In genomic region chr9:31253866-31254696, GRCm38 (mm10) we compare ENCODE assay signal across 8 mouse cellular contexts. TPM values are rescaled to one million over a fixed set of nuclear protein-coding genes. Genes with fewer than 3 reads are reported as not detected.
DNase-seq lines count a peak whose midpoint lies in the region; ATAC-seq and TF ChIP-seq lines count a peak whose summit lies in the region.

No protein-coding gene starts in this region.

- H3K4me3 ChIP-seq in gastrocnemius, adult 2 months: peak overlapping the region; percentile 34
- H3K4me3 ChIP-seq in limb, embryonic 12.5 days (replicated peaks): no peak overlapping the region

- no peak for ATAC-seq in limb, embryonic 12.5 days (ENCODE audit: insufficient number of reproducible peaks, insufficient read depth, low FRiP score, low TSS enrichment, low read depth)

- peak overlapping the region; percentile 79 for H3K27ac ChIP-seq in gastrocnemius, adult 2 months
- H3K27ac ChIP-seq in limb, embryonic 12.5 days: 0 out of 2 replicates have a peak overlapping the region, but pooled peaks have one; percentile 45

- H3K4me1 ChIP-seq in limb, embryonic 12.5 days (replicated peaks): no peaks in the 10 kb centered on the region

- no peak overlapping the region for H3K4me2 ChIP-seq in limb, embryonic 12.5 days

- H3K9me3 ChIP-seq in limb, embryonic 12.5 days: no peaks in the 10 kb centered on the region

- intact Hi-C loops in gastrocnemius, adult 2 months (cut with DNase I): no loop called here
- intact Hi-C loops in left cerebral cortex, postnatal 4 days (cut with DNase I): no loop called here

- no peak for DNase-seq in gastrocnemius, adult 2 months
- DNase-seq in gastrocnemius, postnatal 25 days: no peak
- peak; percentile 37 for DNase-seq in urinary bladder, postnatal 14 days (ENCODE audit: low spot score)
- no peak for DNase-seq in urinary bladder, adult 2 months (ENCODE audit: low spot score)
- DNase-seq in testis, postnatal 14 days (ENCODE audit: low spot score): peak; percentile 43
- DNase-seq in layer of hippocampus, adult 9-10 months (ENCODE audit: low spot score): no peak
- DNase-seq in left cerebral cortex, postnatal 4 days: no peak

- H3K9ac ChIP-seq in limb, embryonic 12.5 days (replicated peaks): no peak overlapping the region

- H3K36me3 ChIP-seq in limb, embryonic 12.5 days: no peaks in the 10 kb centered on the region

- TF ChIP-seq CTCF in gastrocnemius, adult 2 months (IDR thresholded peaks at IDR 0.05): no peak

- no peaks in the 10 kb centered on the region for H3K27me3 ChIP-seq in limb, embryonic 12.5 days

- WGBS in limb, embryonic 12.5 days: 78% methylated on average over 11 of the region's 11 CpGs

RNA-seq across cellular contexts. Expression of gene Prdm10, which starts 26.3 kb away (rescaled TPM):
- total RNA-seq in gastrocnemius, adult 2 months (2021): 1 to 10 TPM; 4.4 to 4.8 TPM
- 1 to 10 TPM; 3.0 to 3.7 TPM for total RNA-seq in gastrocnemius, postnatal 25 days (2021)
- 6.7 and 7.4 TPM in 2 replicates for polyA plus RNA-seq in urinary bladder, adult 2 months (2012; rRNA removed)
- 6.3 and 6.4 TPM in 2 replicates for polyA plus RNA-seq in limb, embryonic 12.5 days (2016; fragmentation: Nextera tagmentation; extraction: Ambion mirVana)
- total RNA-seq in left cerebral cortex, postnatal 4 days (2021): 10 to 100 TPM; 26.0 to 27.0 TPM

RNA-seq across cellular contexts. Expression of gene Aplp2, which starts 42.5 kb away (rescaled TPM):
- total RNA-seq in gastrocnemius, adult 2 months (2021): 100 to 1,000 TPM; 105 to 114 TPM
- 100 to 1,000 TPM; 105 to 124 TPM for total RNA-seq in gastrocnemius, postnatal 25 days (2021)
- 943 and 1,034 TPM in 2 replicates for polyA plus RNA-seq in urinary bladder, adult 2 months (2012; rRNA removed)
- 164 and 172 TPM in 2 replicates for polyA plus RNA-seq in limb, embryonic 12.5 days (2016; fragmentation: Nextera tagmentation; extraction: Ambion mirVana)
- total RNA-seq in left cerebral cortex, postnatal 4 days (2021): 100 to 1,000 TPM; 305 to 324 TPM

Comparison
In these comparisons a context has a peak if more than half of its experiments do, and no peak if none do; other contexts are left out.
1. DNase-seq: peak in urinary bladder, postnatal 14 days (single experiment) and testis, postnatal 14 days (single experiment); none in gastrocnemius, adult 2 months (single experiment), gastrocnemius, postnatal 25 days (single experiment), urinary bladder, adult 2 months (single experiment), layer of hippocampus, adult 9-10 months (single experiment) and left cerebral cortex, postnatal 4 days (single experiment).
2. RNA of gene Prdm10, which starts 26.3 kb away (total RNA-seq): 26.0 to 27.0 TPM in left cerebral cortex, postnatal 4 days; 4.4 to 4.8 TPM in gastrocnemius, adult 2 months and 3.0 to 3.7 TPM in gastrocnemius, postnatal 25 days; every median in the first group is over 4 times any median in the second.